Mouse (Mus musculus) neural tube, embryonic 12.5 days (tissue): ENCODE measurements around the gene Vps25. TPM values are rescaled to one million over a fixed set of nuclear protein-coding genes. Genes with fewer than 3 reads are reported as not detected.

Experiments
- ATAC-seq: fragments of 200-750 bp; cut with Nextera tagmentation; 2 replicates; pipeline ENCODE4 v1.8.0; 2017; ENCODE audit warnings: low read depth, mild to moderate bottlenecking, moderate TSS enrichment, moderate library complexity; ENCODE audit not compliant: low FRiP score
- H3K27ac ChIP-seq: fragments of 300-500 bp; sonication (generic); 2 replicates; pipeline ENCODE4 v1.5.1; 2016
- H3K27me3 ChIP-seq: fragments of 300-500 bp; sonication (generic); replicated peaks from 2 replicates; pipeline ENCODE4 v1.6.1; 2016; ENCODE audit warnings: mild to moderate bottlenecking
- H3K36me3 ChIP-seq: fragments of 300-500 bp; sonication (generic); 2 replicates; pipeline ENCODE4 v1.6.1; 2016; ENCODE audit warnings: mild to moderate bottlenecking
- H3K4me1 ChIP-seq: fragments of 300-500 bp; sonication (generic); 2 replicates; pipeline ENCODE4 v1.6.1; 2016
- H3K4me2 ChIP-seq: fragments of 300-500 bp; sonication (generic); replicated peaks from 2 replicates; pipeline ENCODE4 v1.6.1; 2016; ENCODE audit warnings: mild to moderate bottlenecking
- H3K4me3 ChIP-seq: fragments of 300-500 bp; sonication (generic); 2 replicates; pipeline ENCODE4 v1.5.1; 2016
- H3K9ac ChIP-seq: fragments of 300-500 bp; sonication (generic); 2 replicates; pipeline ENCODE4 v1.6.1; 2016; ENCODE audit warnings: mild to moderate bottlenecking
- H3K9me3 ChIP-seq: fragments of 300-500 bp; sonication (generic); 2 replicates; pipeline ENCODE4 v1.6.1; 2016; ENCODE audit warnings: mild to moderate bottlenecking
- WGBS: fragments of 180-500 bp; shearing (Covaris S2); methylation state at CpG from one replicate; pipeline ENCODE4 v1.1.7; 2016; 5-methylcytosine and 5-hydroxymethylcytosine counted together
- polyA plus RNA-seq: library from polyadenylated mRNA; unstranded; fragments of >200 nt; fragmentation: Nextera tagmentation; extraction: Ambion mirVana; gene quantifications from 2 replicates; pipeline ENCODE4 v1.2.1, GENCODE M21; 2016

Gene Vps25
- 101 and 103 TPM in 2 replicates for polyA plus RNA-seq

GRCm38 (mm10) chr11:101253613-101254389 is at the start of gene Vps25:
Gene Vps25 (plus strand): TSS chr11:101253707.
- 0% methylated on average over 40 of the region's 40 CpGs for WGBS
- Histone ChIP-seq H3K9me3 (no peaks in the 10 kb centered on the region), H3K36me3 (peaks cover 6% of the 10 kb centered on the region; the same call in 1 of the 2 replicates), H3K9ac (peak within 1 kb of the TSS; percentile 87), H3K27me3 (no peaks in the 10 kb centered on the region), H3K4me3 (peak within 1 kb of the TSS; percentile 94), H3K27ac (peak within 1 kb of the TSS; percentile 84), H3K4me1 (peaks cover 16% of the 10 kb centered on the region), H3K4me2 (peak within 1 kb of the TSS; percentile 94)
- peak; percentile 70; the same call in 1 of the 2 replicates for ATAC-seq

- peaks cover 20% of the 10 kb centered on the region; the same call in 1 of the 2 replicates for H3K36me3 ChIP-seq
- H3K9ac ChIP-seq: no peak overlapping the region
- H3K9me3 ChIP-seq: no peaks in the 10 kb centered on the region
- H3K4me1 ChIP-seq: no peaks in the 10 kb centered on the region
- no peak overlapping the region for H3K4me2 ChIP-seq
- WGBS: 58% methylated on average over 3 of the region's 3 CpGs
- no peak overlapping the region for H3K4me3 ChIP-seq
- no peak for ATAC-seq
- no peak overlapping the region for H3K27ac ChIP-seq
- H3K27me3 ChIP-seq: no peaks in the 10 kb centered on the region
These were observed 41.5 kb upstream of the Vps25 start for GRCm38 (mm10) chr11:101211970-101212369.

- H3K4me3 ChIP-seq: no peak overlapping the region
- no peaks in the 10 kb centered on the region for H3K27me3 ChIP-seq
- 88% methylated on average over 5 of the region's 5 CpGs for WGBS
- no peak for ATAC-seq
- H3K4me2 ChIP-seq: no peak overlapping the region
- peaks cover 13% of the 10 kb centered on the region; the same call in 1 of the 2 replicates for H3K36me3 ChIP-seq
- H3K4me1 ChIP-seq: no peaks in the 10 kb centered on the region
- H3K27ac ChIP-seq: no peak overlapping the region
- no peaks in the 10 kb centered on the region for H3K9me3 ChIP-seq
- no peak overlapping the region for H3K9ac ChIP-seq
These were observed 36.6 kb upstream of the Vps25 start for GRCm38 (mm10) chr11:101216936-101217335.

GRCm38 (mm10) chr11:101218436-101219055 is 35.0 kb upstream of the Vps25 start:
- Histone ChIP-seq H3K4me3 (no peak overlapping the region), H3K36me3 (peaks cover 12% of the 10 kb centered on the region; the same call in 1 of the 2 replicates), H3K27ac (no peak overlapping the region), H3K4me2 (no peak overlapping the region), H3K27me3 (no peaks in the 10 kb centered on the region), H3K4me1 (no peaks in the 10 kb centered on the region), H3K9ac (no peak overlapping the region), H3K9me3 (no peaks in the 10 kb centered on the region)
- WGBS: 87% methylated on average over 10 of the region's 10 CpGs
- ATAC-seq: no peak

GRCm38 (mm10) chr11:101220853-101221252 is 32.7 kb upstream of the Vps25 start:
- no peaks in the 10 kb centered on the region for H3K27me3 ChIP-seq
- no peak overlapping the region for H3K4me2 ChIP-seq
- no peak overlapping the region for H3K27ac ChIP-seq
- whole genome bisulfite sequencing: 63% methylated on average over 2 of the region's 2 CpGs
- H3K4me3 ChIP-seq: no peak overlapping the region
- no peaks in the 10 kb centered on the region for H3K36me3 ChIP-seq
- H3K9ac ChIP-seq: no peak overlapping the region
- no peak for ATAC-seq
- no peaks in the 10 kb centered on the region for H3K9me3 ChIP-seq
- H3K4me1 ChIP-seq: peaks cover 7% of the 10 kb centered on the region; the same call in 1 of the 2 replicates

GRCm38 (mm10) chr11:101221306-101221986 is 32.1 kb upstream of the Vps25 start:
- Histone ChIP-seq H3K27ac (no peak overlapping the region), H3K36me3 (no peaks in the 10 kb centered on the region), H3K4me3 (no peak overlapping the region), H3K4me2 (no peak overlapping the region), H3K9ac (no peak overlapping the region), H3K27me3 (no peaks in the 10 kb centered on the region), H3K9me3 (no peaks in the 10 kb centered on the region), H3K4me1 (peaks cover 11% of the 10 kb centered on the region; the same call in 1 of the 2 replicates)
- ATAC-seq: no peak
- 92% methylated on average over 8 of the region's 8 CpGs for WGBS

- H3K4me1 ChIP-seq: peaks cover 12% of the 10 kb centered on the region; the same call in 1 of the 2 replicates
- no peak overlapping the region for H3K4me2 ChIP-seq
- H3K27ac ChIP-seq: no peak overlapping the region
- H3K27me3 ChIP-seq: no peaks in the 10 kb centered on the region
- 96% methylated on average over 3 of the region's 3 CpGs for WGBS
- no peaks in the 10 kb centered on the region for H3K36me3 ChIP-seq
- H3K9ac ChIP-seq: no peak overlapping the region
- no peak overlapping the region for H3K4me3 ChIP-seq
- no peaks in the 10 kb centered on the region for H3K9me3 ChIP-seq
- no peak for ATAC-seq
These were observed 29.2 kb upstream of the Vps25 start for GRCm38 (mm10) chr11:101224337-101224736.

- Histone ChIP-seq H3K27ac (no peak overlapping the region), H3K36me3 (no peaks in the 10 kb centered on the region)
- ATAC-seq: no peak
These were observed 28.0 kb upstream of the Vps25 start for GRCm38 (mm10) chr11:101225331-101226064.

GRCm38 (mm10) chr11:101226065-101226701 is 27.3 kb upstream of the Vps25 start, which contains the start of gene Ezh1:
Gene Ezh1 (minus strand): TSS chr11:101226463.
- WGBS: 2% methylated on average over 56 of the region's 56 CpGs
- Histone ChIP-seq H3K4me2 (peak within 1 kb of the TSS; percentile 97), H3K9me3 (no peaks in the 10 kb centered on the region), H3K4me1 (peaks cover 17% of the 10 kb centered on the region; the same call in 1 of the 2 replicates), H3K27me3 (no peaks in the 10 kb centered on the region), H3K9ac (peak within 1 kb of the TSS; percentile 85), H3K27ac (no peak within 1 kb of the TSS), H3K4me3 (peak within 1 kb of the TSS; percentile 81), H3K36me3 (no peaks in the 10 kb centered on the region)
- peak; percentile 83 for ATAC-seq

More at GRCm38 (mm10) chr11:101225331-101226064, 28.0 kb upstream of the Vps25 start:
- H3K4me2 ChIP-seq: peak overlapping the region; percentile 97
- H3K9me3 ChIP-seq: no peaks in the 10 kb centered on the region
- peak overlapping the region; percentile 85 for H3K9ac ChIP-seq
- peak overlapping the region; percentile 81 for H3K4me3 ChIP-seq
- WGBS: 23% methylated on average over 25 of the region's 25 CpGs
- peaks cover 12% of the 10 kb centered on the region; the same call in 1 of the 2 replicates for H3K4me1 ChIP-seq
- no peaks in the 10 kb centered on the region for H3K27me3 ChIP-seq

GRCm38 (mm10) chr11:101229361-101229900 is 24.1 kb upstream of the Vps25 start:
- Histone ChIP-seq H3K27ac (no peak overlapping the region), H3K9me3 (no peaks in the 10 kb centered on the region), H3K27me3 (no peaks in the 10 kb centered on the region), H3K4me1 (peaks cover 18% of the 10 kb centered on the region; the same call in 1 of the 2 replicates), H3K4me2 (no peak overlapping the region), H3K9ac (no peak overlapping the region), H3K4me3 (no peak overlapping the region), H3K36me3 (no peaks in the 10 kb centered on the region)
- WGBS: 33% methylated on average over 8 of the region's 8 CpGs
- no peak for ATAC-seq

- ATAC-seq: no peak
- H3K27me3 ChIP-seq: no peaks in the 10 kb centered on the region
- no peak overlapping the region for H3K4me3 ChIP-seq
- WGBS: 36% methylated on average over 2 of the region's 2 CpGs
- H3K36me3 ChIP-seq: no peaks in the 10 kb centered on the region
- no peak overlapping the region for H3K9ac ChIP-seq
- H3K4me2 ChIP-seq: no peak overlapping the region
- no peaks in the 10 kb centered on the region for H3K9me3 ChIP-seq
- peaks cover 18% of the 10 kb centered on the region; the same call in 1 of the 2 replicates for H3K4me1 ChIP-seq
- H3K27ac ChIP-seq: no peak overlapping the region
These were observed 23.4 kb upstream of the Vps25 start for GRCm38 (mm10) chr11:101230061-101230511.
